Mouse (Mus musculus): Measurements from ENCODE around the gene Olfr267. TPM values are rescaled to one million over a fixed set of nuclear protein-coding genes. Genes with fewer than 3 reads are reported as not detected.

Olfr267 gene
- polyA plus RNA-seq (2017; shearing (Covaris generic)): not detected

GRCm38 (mm10) chr4:58787616-58788015, at the start of gene Olfr267:
TSS of gene Olfr267 (minus strand) at chr4:58787716.
- ATAC-seq: no peak

GRCm38 (mm10) chr4:58832908-58833307, 45.4 kb upstream of the Olfr267 start:
- ATAC-seq: no peak

GRCm38 (mm10) chr4:58825921-58826320, 38.4 kb upstream of the Olfr267 start:
- no peak for ATAC-seq

- ATAC-seq: no peak
These were observed 857 bp downstream of the Olfr267 start for GRCm38 (mm10) chr4:58786659-58787058.

- ATAC-seq: no peak
These were observed 24.1 kb downstream of the Olfr267 start for GRCm38 (mm10) chr4:58763417-58763816.

- no peak for ATAC-seq
These were observed 38.0 kb downstream of the Olfr267 start for GRCm38 (mm10) chr4:58749510-58749909.

GRCm38 (mm10) chr4:58749101-58749500, 38.4 kb downstream of the Olfr267 start:
- no peak for ATAC-seq

GRCm38 (mm10) chr4:58745583-58746222, 41.8 kb downstream of the Olfr267 start:
- no peak for ATAC-seq

- no peak for ATAC-seq
These were observed 50.5 kb downstream of the Olfr267 start for GRCm38 (mm10) chr4:58736867-58737633.

Other genes with a start within 250 kb of the Olfr267 start
- gene Lpar1, start 233.8 kb downstream of the Olfr267 start, polyA plus RNA-seq (2017; shearing (Covaris generic)): not detected
- gene Ecpas, start 125.0 kb upstream of the Olfr267 start, polyA plus RNA-seq (2017; shearing (Covaris generic)): 10 to 100 TPM; 20.8 to 32.6 (median 31.2) TPM
- not detected for gene Zkscan16, start 155.9 kb upstream of the Olfr267 start, polyA plus RNA-seq (2017; shearing (Covaris generic))
- gene Ptgr1, start 199.4 kb upstream of the Olfr267 start, polyA plus RNA-seq (2017; shearing (Covaris generic)): under 1 TPM in 2 of 3 experiments, not detected in 1; 0.34 to 0.67 TPM
- 1 to 10 TPM in 1 of 3 experiments, under 1 TPM in 2; 0.64 to 1.1 (median 0.91) TPM for gene Dnajc25, start 207.3 kb upstream of the Olfr267 start, polyA plus RNA-seq (2017; shearing (Covaris generic))
- not detected for gene Gm20503, start 215.5 kb upstream of the Olfr267 start, polyA plus RNA-seq (2017; shearing (Covaris generic))
- 100 to 1,000 TPM; 134 to 204 (median 170) TPM for gene Gng10, start 247.4 kb upstream of the Olfr267 start, polyA plus RNA-seq (2017; shearing (Covaris generic))

Measured in inflammation-experienced regulatory T-cells, adult 6 months (primary cell).